Mouse (Mus musculus) megakaryocyte-erythroid progenitor cell, adult 5 weeks (primary cell): Measurements from ENCODE around the gene Olfr544. TPM values are rescaled to one million over a fixed set of nuclear protein-coding genes. Genes with fewer than 3 reads are reported as not detected.

Experiments used
- polyA plus RNA-seq: library from polyadenylated mRNA; stranded (reverse); fragments of >175 nt; gene quantifications from 2 replicates; pipeline ENCODE4 v1.2.3, GENCODE M21; 2012

The Olfr544 gene
- polyA plus RNA-seq, result not detected in 2 replicates

DNA sequence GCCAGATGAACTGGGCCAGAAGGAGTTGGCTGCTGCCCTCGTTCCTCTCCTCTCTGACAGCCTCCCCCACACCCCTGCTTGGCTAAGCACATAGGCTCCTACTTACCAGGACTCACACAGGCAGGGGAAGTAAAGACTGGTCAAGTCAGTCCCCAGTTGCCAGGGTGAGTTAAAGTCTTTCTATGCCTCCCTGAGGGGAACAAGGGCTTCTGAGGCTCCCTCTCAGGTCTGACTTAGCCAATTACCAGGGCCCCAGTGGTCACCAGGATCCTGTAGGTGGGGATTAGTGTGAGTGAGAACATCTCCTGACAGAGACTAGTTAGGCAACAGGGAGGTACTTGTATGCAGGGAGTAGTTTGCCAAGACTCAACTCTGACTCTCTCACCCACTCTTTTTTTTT is at the start of gene Olfr544:
TSS of gene Olfr544 (minus strand) at position 153 of the 400 bp plus-strand sequence.

DNA sequence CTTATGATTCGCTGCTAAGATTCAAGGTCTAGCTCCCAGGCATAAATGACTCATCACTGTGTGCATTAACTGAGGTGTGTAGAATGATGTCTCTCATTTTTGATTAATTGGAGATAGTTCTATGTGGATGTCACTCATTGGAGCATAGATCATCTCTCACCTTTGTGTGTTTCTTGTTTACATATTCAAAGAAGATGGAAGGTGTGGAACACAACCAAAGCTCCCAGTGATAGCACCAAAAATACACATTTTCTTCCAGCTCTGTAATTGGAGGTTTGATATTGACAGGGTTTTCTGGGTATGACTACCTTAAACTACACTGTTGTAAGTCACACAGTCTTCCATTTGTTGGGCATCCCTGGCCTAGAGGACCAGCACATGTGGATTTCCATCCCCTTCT is 46.3 kb upstream of the Olfr544 start, which contains the start of gene Olfr547:
TSS of gene Olfr547 (plus strand) at position 301 of the 400 bp plus-strand sequence.

DNA sequence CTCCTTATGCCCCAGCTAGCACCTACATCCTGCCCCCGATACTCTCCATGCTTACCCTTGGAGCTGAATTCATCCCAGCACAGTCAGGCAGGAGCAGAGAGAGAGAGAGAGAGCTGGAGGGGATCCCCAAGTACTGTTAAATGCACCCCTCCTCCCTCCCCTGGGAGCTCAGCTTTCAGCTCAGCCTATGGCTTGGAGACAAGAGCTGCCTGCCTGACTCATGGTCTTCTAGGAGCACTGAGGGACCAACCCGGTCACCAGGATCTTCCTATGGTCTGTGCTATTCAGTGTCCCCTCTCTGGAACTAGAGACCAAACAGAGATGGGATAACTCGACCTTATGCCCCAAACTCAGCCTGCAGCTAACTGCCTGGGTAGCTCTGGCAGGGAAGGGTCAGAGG is 11.4 kb upstream of the Olfr544 start, which contains the start of gene Olfr545:
TSS of gene Olfr545 (minus strand) at position 101 of the 400 bp plus-strand sequence.

DNA sequence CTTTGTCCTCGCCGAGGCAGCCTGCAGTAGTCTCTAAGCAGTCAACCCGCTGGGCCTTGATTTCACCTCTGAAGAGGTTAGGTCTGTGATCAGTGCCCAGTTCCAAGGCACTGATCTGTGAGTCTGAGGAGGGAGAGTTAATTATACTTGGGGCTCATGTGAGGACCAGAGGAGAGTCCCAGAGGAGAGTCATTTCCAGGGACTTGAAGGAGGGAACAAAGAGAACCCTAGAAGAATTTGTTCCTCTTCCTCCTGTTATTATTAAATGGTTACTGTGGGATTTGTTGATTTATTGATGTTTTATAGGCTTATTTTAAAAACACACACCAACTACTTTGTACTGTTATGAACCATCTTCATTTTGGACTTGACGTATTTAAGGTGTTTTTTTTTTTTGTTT is 6.5 kb downstream of the Olfr544 start, which contains the start of gene Olfr543:
TSS of gene Olfr543 (minus strand) at position 101 of the 400 bp plus-strand sequence.

DNA sequence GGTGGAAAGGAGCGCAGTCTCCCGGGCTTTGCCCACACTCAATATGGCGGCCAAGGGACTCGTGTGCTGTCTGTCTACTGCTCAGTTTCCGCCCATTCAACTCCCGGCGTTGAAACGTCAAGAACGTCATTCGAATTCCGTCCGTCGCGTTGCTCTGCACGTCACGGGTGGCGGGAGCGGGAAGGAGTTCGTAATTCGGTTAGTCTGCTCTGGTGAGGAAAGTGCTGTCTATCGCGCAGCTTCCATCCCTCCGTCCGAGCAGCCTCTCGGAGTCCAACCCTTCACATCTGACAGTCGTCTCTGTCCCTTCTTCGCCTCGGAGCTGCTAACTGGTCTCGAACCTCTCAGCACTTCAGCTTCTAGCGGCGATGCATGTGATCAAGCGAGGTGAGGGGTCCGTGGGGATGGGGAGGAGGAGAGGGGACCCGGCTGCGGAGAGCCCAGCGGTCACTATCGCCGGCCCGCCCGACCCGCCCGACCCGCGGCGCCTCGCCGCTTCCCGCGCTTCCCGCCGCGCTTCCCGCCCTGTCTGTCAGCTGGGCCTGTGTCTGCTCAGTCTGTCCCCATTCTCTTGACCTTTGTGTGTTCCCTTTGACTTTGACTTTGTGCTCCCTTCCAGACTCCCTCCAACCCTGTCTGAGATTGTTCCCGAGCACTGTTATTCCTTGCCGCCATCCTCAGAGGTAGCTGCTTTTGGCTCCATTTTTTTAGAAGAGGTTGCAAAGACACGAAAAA is 46.3 kb downstream of the Olfr544 start, which contains the start of gene Rrm1:
TSS of gene Rrm1 (plus strand) at position 39 of the 735 bp plus-strand sequence.

Other genes with a start within 250 kb of the Olfr544 start
- 163 and 199 TPM in 2 replicates for gene Rhog, start 232.3 kb downstream of the Olfr544 start, polyA plus RNA-seq
- gene Stim1, start 220.5 kb downstream of the Olfr544 start, polyA plus RNA-seq, result 47.6 and 63.0 TPM in 2 replicates
- gene Rrm1, start 46.6 kb downstream of the Olfr544 start, polyA plus RNA-seq, result 32.2 and 50.2 TPM in 2 replicates
- gene Olfr543, start 6.6 kb downstream of the Olfr544 start, polyA plus RNA-seq, result not detected in 2 replicates
- gene Olfr545, start 11.3 kb upstream of the Olfr544 start, polyA plus RNA-seq, result not detected in 2 replicates
- gene Olfr547, start 46.4 kb upstream of the Olfr544 start, polyA plus RNA-seq, result not detected in 2 replicates
- gene Olfr548-ps1, start 52.6 kb upstream of the Olfr544 start, polyA plus RNA-seq, result not detected in 2 replicates
- not detected in 2 replicates for gene Olfr549, start 61.6 kb upstream of the Olfr544 start, polyA plus RNA-seq
- gene Trim21, start 77.2 kb upstream of the Olfr544 start, polyA plus RNA-seq, result 6.4 and 9.6 TPM in 2 replicates
- not detected in 2 replicates for gene Olfr550, start 83.1 kb upstream of the Olfr544 start, polyA plus RNA-seq
- 0.04 TPM in 1 of 2 replicates, not detected in the other for gene Olfr551, start 103.6 kb upstream of the Olfr544 start, polyA plus RNA-seq
- gene Olfr552, start 109.5 kb upstream of the Olfr544 start, polyA plus RNA-seq, result not detected in 2 replicates
- gene Olfr553, start 129.9 kb upstream of the Olfr544 start, polyA plus RNA-seq, result not detected in 2 replicates
- not detected in 2 replicates for gene Olfr554, start 150.1 kb upstream of the Olfr544 start, polyA plus RNA-seq
- not detected in 2 replicates for gene Olfr555, start 170.5 kb upstream of the Olfr544 start, polyA plus RNA-seq
- gene Olfr556, start 176.6 kb upstream of the Olfr544 start, polyA plus RNA-seq, result not detected in 2 replicates
- gene Trim68, start 199.0 kb upstream of the Olfr544 start, polyA plus RNA-seq, result 1.6 and 1.8 TPM in 2 replicates
- gene Olfr557, start 207.6 kb upstream of the Olfr544 start, polyA plus RNA-seq, result not detected in 2 replicates
- not detected in 2 replicates for gene Olfr558, start 213.9 kb upstream of the Olfr544 start, polyA plus RNA-seq
- gene Olfr33, start 230.8 kb upstream of the Olfr544 start, polyA plus RNA-seq, result not detected in 2 replicates
- not detected in 2 replicates for gene Olfr559, start 239.2 kb upstream of the Olfr544 start, polyA plus RNA-seq